Mouse (Mus musculus): Measurements from ENCODE around the gene Ddx5.

GRCm38 (mm10) chr11:106762139-106762799 is 26.7 kb downstream of the Ddx5 start:
- TF ChIP-seq POLR2A (IDR thresholded peaks at IDR 0.05; ENCODE audit: borderline replicate concordance, extremely low read depth, insufficient read depth, insufficient read length, poor library complexity, severe bottlenecking), result no peak
- TF ChIP-seq CTCF (IDR thresholded peaks at IDR 0.05; ENCODE audit: borderline replicate concordance, extremely low read depth, insufficient read depth, insufficient read length), result no peak
